Mouse (Mus musculus) spleen, adult 2 months (tissue): ENCODE data around the gene Trim12c. TPM values are rescaled to one million over a fixed set of nuclear protein-coding genes. Genes with fewer than 3 reads are reported as not detected.

Experiments
- DNase-seq, 2 experiments: peaks; one replicate each; pipeline versions ENCODE4 v3.0.0 to v3.0.0-alpha.2; 2012 to 2021; ENCODE audit warnings: low spot score in 2 of 2, low read depth in 1 of 2
- H3K27ac ChIP-seq: fragments of 200-500 bp; 2 replicates; pipeline ENCODE4 v1.5.1; 2012; ENCODE audit warnings: low read length, inconsistent platforms; ENCODE audit not compliant: insufficient read depth
- H3K27me3 ChIP-seq: fragments of 200-500 bp; 2 replicates; pipeline ENCODE4 v1.6.1; 2012; ENCODE audit warnings: mild to moderate bottlenecking, moderate library complexity, low read length, inconsistent platforms; ENCODE audit not compliant: control insufficient read depth, insufficient read depth
- H3K36me3 ChIP-seq: fragments of 200-500 bp; 2 replicates; pipeline ENCODE4 v1.6.1; 2012; ENCODE audit warnings: mild to moderate bottlenecking, low read length, inconsistent platforms; ENCODE audit not compliant: control insufficient read depth, insufficient read depth
- H3K4me1 ChIP-seq: fragments of 200-500 bp; 2 replicates; pipeline ENCODE4 v1.6.1; 2011; ENCODE audit warnings: inconsistent platforms; ENCODE audit not compliant: control insufficient read depth, insufficient read depth, insufficient read length
- H3K4me3 ChIP-seq: fragments of 200-500 bp; 2 replicates; pipeline ENCODE4 v1.5.1; 2011; ENCODE audit warnings: mild to moderate bottlenecking, inconsistent platforms; ENCODE audit not compliant: insufficient read depth, insufficient read length; ENCODE audit errors: extremely low read depth
- CTCF ChIP-seq: fragments of 200-500 bp; IDR thresholded peaks from 2 replicates; pipeline ENCODE4 v1.5.1; 2011; ENCODE audit warnings: mild to moderate bottlenecking, inconsistent platforms; ENCODE audit not compliant: insufficient read depth, insufficient read length, insufficient replicate concordance; ENCODE audit errors: extremely low read depth
- POLR2A ChIP-seq: fragments of 200-500 bp; IDR thresholded peaks from 2 replicates; pipeline ENCODE4 v1.6.1; 2011; ENCODE audit warnings: low read depth, low read length, inconsistent platforms
- WGBS: fragments of 180-500 bp; shearing (Covaris S2); methylation state at CpG from one replicate; pipeline ENCODE4 v1.1.7; 2018; 5-methylcytosine and 5-hydroxymethylcytosine counted together
- polyA plus RNA-seq: library from polyadenylated mRNA; depleted of rRNA; stranded (reverse); fragments of >200 nt; gene quantifications from 2 replicates; pipeline ENCODE4 v1.2.3, GENCODE M21; 2012; rRNA removed

Trim12c gene
- polyA plus RNA-seq: 4.9 and 5.0 TPM in 2 replicates

- H3K4me1 ChIP-seq: peaks cover 2% of the 10 kb centered on the region
- 1% methylated on average over 14 of the region's 14 CpGs for WGBS
- H3K4me3 ChIP-seq: peak within 1 kb of the TSS; percentile 52
Measured at GRCm38 (mm10) chr7:104352717-104353599, at the start of gene Trim12c. TSS of gene Trim12c (minus strand) at chr7:104353362.

GRCm38 (mm10) chr7:104401140-104401539 is 48.0 kb upstream of the Trim12c start:
- no peak for TF ChIP-seq CTCF
- no peak for TF ChIP-seq POLR2A
- H3K4me1 ChIP-seq: peaks cover 11% of the 10 kb centered on the region; the same call in 1 of the 2 replicates
- no peak for DNase-seq
- no peak overlapping the region for H3K4me3 ChIP-seq
- 0 out of 2 replicates have a peak overlapping the region, but pooled peaks have one; percentile 11 for H3K27ac ChIP-seq
- no peaks in the 10 kb centered on the region for H3K27me3 ChIP-seq
- H3K36me3 ChIP-seq: no peaks in the 10 kb centered on the region

More at GRCm38 (mm10) chr7:104352717-104353599, at the start of gene Trim12c:
- H3K27ac ChIP-seq: peak within 1 kb of the TSS; percentile 80
- DNase-seq: peak; percentile 75 to 87
- H3K27me3 ChIP-seq: no peaks in the 10 kb centered on the region
- H3K36me3 ChIP-seq: no peaks in the 10 kb centered on the region; the same call in 1 of the 2 replicates
- no peak for TF ChIP-seq CTCF
- no peak; the same call in 1 of the 2 replicates for TF ChIP-seq POLR2A

- Histone ChIP-seq H3K36me3 (no peaks in the 10 kb centered on the region), H3K4me3 (peak within 1 kb of the TSS; percentile 30), H3K27ac (peak within 1 kb of the TSS; percentile 57; the same call in 1 of the 2 replicates), H3K4me1 (peaks cover 11% of the 10 kb centered on the region; the same call in 1 of the 2 replicates), H3K27me3 (no peaks in the 10 kb centered on the region)
- DNase-seq: no peak
- no peak for TF ChIP-seq CTCF
- WGBS: 5% methylated on average over 1 of the region's 1 CpGs
Measured at GRCm38 (mm10) chr7:104400698-104401097, 47.5 kb upstream of the Trim12c start, which contains the start of gene Trim30c. TSS of gene Trim30c (minus strand) at chr7:104400837.

- no peaks in the 10 kb centered on the region for H3K27me3 ChIP-seq
- DNase-seq: no peak
- TF ChIP-seq CTCF (no peak), POLR2A (no peak; the same call in 1 of the 2 replicates)
- peaks cover 11% of the 10 kb centered on the region; the same call in 1 of the 2 replicates for H3K4me1 ChIP-seq
- H3K27ac ChIP-seq: no peak overlapping the region
- H3K4me3 ChIP-seq: no peak overlapping the region
- no peaks in the 10 kb centered on the region for H3K36me3 ChIP-seq
- WGBS: 82% methylated on average over 1 of the region's 1 CpGs
Measured at GRCm38 (mm10) chr7:104398492-104398891, 45.3 kb upstream of the Trim12c start.

GRCm38 (mm10) chr7:104369736-104370414 is 16.7 kb upstream of the Trim12c start, which contains the start of gene Trim30b:
TSS of gene Trim30b (minus strand) at chr7:104369884.
- peak; percentile 58 to 75 for DNase-seq
- Histone ChIP-seq H3K36me3 (peaks cover 4% of the 10 kb centered on the region; the same call in 1 of the 2 replicates), H3K4me1 (peaks cover 3% of the 10 kb centered on the region; the same call in 1 of the 2 replicates), H3K27me3 (no peaks in the 10 kb centered on the region; the same call in 1 of the 2 replicates), H3K27ac (peak within 1 kb of the TSS; percentile 75), H3K4me3 (peak within 1 kb of the TSS; percentile 53)
- TF ChIP-seq CTCF (no peak), POLR2A (no peak)
- WGBS: 13% methylated on average over 1 of the region's 1 CpGs

- Histone ChIP-seq H3K27ac (no peak overlapping the region), H3K36me3 (peaks cover 11% of the 10 kb centered on the region), H3K4me3 (no peak overlapping the region), H3K27me3 (no peaks in the 10 kb centered on the region), H3K4me1 (peaks cover 3% of the 10 kb centered on the region; the same call in 1 of the 2 replicates)
- no peak for DNase-seq
- no peak for TF ChIP-seq POLR2A
- TF ChIP-seq CTCF: no peak
Measured at GRCm38 (mm10) chr7:104366339-104366738, 13.2 kb upstream of the Trim12c start.
